Mouse (Mus musculus) G1E-ER4 (cell line): Measurements from ENCODE around the gene Osbpl2. TPM values are rescaled to one million over a fixed set of nuclear protein-coding genes. Genes with fewer than 3 reads are reported as not detected.

Experiments used
- GATA1 ChIP-seq: IDR thresholded peaks from one replicate; pipeline ENCODE4 v1.8.0; 2012; ENCODE audit warnings: low read length, inconsistent platforms
- polyA plus RNA-seq: library from polyadenylated mRNA; stranded (reverse); fragments of >175 nt; gene quantifications from 2 replicates; pipeline ENCODE4 v1.2.3, GENCODE M21; 2012

Gene Osbpl2
- polyA plus RNA-seq, 1 experiment: 18.7 TPM

DNA sequence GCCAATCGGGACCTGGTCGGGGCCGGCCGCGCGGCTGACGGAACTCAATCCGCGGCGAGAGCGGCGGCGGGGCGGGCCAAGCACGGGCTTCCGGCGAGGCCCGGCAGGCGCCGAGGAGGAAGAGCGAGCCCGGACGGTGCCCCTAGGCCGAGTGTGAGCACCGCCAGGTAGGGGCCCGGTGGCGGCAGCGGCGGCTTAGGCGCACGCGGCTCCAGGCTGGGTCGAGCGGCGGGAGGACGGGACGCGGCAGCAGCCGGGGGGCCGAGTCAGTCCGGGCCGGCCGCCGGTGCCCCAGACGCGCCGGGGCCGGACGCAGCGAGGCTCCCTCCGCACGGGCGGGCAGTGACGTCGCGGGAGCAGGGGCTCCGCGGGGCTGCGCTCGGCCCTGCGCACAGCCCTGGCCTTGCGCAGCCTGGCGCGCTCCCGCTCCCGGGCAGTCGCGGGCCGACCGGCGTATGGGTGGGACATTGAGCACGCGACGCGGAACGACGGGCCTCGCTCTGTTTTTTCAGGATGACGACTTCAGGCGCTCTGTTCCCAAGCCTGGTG lies 52.5 kb downstream of the Osbpl2 start:
- no peak for TF ChIP-seq GATA1

DNA sequence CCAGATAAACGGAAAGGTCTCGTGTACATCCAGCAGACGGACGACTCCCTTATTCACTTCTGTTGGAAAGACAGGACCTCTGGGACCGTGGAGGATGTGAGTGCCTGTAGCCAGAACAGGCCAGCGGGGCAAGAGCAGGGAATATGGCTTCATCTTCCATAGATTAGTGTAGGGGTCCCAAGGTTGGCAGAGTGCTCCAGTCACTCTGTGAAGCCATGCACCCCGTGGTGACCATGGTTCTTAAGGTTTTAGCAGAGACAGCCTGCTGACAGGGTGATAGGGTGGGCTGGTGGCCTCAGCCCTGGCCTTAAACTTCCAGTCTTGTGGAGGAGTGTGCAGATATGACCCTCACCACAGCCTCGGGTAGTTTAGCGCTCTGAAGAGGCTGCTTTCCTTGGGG lies 53.0 kb downstream of the Osbpl2 start:
- no peak for TF ChIP-seq GATA1

DNA sequence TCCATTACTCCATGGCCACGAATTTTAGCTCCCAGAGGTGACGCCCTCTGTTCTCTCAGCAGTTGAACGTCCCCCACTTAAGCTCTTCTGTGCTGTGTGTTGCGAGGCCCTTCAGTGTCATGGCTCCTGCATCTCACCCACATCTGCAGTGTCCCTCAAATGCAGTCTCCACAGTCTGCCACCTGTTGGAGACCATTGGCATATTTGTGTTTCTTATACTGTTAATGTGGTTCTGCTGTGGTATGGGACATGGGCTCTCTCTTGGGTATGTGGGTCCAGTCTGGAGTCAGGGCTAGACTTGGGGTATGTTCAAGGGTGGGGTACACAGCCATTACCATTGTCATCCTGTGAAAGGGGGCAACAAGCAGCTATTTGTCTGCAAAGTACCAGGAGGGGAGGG lies 54.1 kb downstream of the Osbpl2 start:
- TF ChIP-seq GATA1: no peak

DNA sequence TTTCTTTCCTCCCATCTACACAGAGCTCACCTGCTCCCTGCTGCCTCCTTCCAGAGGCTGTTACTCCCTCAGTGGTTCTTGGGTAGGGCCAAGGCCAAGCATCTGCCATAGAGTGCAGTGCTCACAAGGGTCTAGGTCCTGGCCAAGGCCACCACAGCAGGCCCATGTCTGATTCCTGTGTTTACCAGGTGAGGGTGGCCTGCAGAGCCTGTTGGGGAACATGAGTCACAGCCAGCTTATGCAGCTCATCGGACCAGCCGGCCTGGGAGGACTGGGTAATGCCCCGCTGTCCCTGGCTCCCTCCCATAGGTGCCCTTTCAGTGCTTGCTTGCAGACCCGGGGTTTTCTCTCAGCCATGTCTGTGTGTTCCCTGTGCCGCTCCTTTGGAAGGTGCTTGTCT lies 55.0 kb downstream of the Osbpl2 start:
- no peak for TF ChIP-seq GATA1

DNA sequence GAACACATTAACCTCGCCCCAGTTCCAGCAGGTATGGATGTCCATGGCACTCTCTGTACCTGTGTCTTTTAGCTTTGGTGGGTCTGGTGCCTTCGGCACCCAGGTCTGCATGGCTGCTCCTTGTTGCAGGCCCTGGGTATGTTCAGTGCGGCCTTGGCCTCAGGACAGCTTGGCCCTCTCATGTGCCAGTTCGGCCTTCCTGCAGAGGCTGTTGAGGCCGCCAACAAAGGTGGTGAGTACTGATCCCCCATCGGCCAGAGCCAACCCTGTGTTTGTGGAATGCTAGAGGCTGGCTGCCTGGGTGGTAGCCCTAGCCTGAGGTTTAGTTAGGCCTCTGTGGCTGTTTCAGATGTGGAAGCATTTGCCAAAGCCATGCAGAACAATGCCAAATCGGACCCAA lies 56.6 kb downstream of the Osbpl2 start:
- TF ChIP-seq GATA1: no peak

DNA sequence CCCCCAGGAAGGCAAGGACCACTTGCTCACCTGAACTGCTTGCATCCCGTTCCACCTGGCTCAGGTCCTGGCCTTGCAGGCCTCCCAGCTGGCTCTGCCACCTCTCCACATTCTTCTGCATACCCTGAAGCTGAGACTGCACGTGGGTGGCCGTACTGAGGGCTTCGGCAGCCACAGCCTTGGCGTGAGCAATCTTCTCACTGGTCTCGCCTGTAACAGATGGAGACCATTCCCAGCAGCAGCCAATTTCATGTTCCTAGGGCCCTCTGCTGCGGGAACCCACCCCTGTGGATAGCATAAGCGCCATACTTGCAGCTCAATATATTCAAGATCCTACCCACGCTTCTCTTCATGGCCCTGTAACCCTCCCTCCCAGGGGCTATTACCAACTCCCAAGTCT lies 62.4 kb downstream of the Osbpl2 start:
- TF ChIP-seq GATA1: no peak

DNA sequence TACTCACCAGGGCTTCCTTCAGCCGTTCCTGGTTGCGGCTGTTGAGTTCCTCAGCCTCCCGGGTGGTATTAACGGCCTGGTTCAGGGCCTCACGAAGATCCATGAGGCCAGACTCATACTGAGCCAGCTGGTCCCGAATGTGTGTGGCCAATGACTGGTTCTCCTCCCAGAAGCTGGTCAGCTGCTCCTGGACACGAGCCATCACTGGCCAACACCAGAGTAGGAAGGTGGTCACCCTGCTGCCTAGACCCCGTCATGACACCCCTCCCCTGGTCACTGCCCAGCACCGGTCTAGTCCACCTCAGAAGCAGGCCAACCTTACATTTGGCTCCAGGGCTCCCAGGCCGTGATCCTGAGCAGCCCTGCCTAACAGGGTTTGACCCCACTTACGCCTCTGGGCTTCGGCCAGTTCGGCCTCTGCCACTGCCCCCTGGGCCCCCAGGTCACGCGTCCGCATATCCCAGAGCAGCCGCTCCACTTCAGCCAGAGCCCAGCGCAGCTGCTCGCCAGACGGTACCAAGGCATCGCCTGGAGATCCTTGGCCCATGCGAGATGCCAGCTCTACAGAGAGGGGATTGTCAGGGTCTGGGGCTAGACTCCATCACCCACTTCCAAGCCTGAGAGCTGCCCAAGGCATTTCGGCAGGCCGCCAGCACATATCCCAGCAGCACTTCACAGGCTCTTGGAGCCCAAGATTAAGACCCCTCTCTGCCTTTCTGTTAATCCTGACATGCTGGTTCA lies 65.1 kb downstream of the Osbpl2 start:
- TF ChIP-seq GATA1: no peak

DNA sequence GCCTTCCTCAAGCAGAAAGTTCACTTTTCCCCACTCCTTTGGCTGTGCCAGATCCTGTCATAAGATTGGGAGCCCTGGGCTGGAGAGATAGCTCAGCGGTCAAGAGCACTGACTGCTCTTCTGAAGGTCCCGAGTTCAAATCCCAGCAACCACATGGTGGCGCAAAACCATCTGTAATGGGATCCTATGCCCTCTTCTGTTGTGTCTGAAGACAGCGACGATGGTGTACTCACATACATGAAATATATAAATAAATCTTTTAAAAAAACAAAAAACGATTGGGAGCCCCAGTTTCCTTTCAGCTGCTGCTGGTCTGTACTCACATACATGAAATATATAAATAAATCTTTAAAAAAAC lies 65.6 kb downstream of the Osbpl2 start:
- TF ChIP-seq GATA1: no peak

DNA sequence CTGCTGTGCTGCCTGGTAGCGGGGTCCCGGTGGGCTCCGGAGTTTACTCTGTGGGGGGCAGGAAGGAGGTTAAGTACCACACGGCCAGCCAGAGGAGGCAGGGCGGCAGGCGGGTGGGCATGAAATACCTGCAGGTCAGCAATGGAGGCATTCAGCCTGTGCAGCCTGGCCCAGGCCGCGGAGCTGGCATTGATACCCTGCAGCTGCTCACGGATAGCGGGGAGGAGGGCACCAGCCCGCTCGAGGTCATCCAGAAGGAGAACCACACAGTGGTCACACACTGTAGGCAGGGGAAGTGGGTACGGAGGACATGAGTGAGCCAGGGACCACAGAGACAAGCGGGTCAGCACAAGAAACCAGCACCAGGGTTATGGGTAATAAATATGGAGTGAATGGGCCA lies 66.6 kb downstream of the Osbpl2 start:
- no peak for TF ChIP-seq GATA1

DNA sequence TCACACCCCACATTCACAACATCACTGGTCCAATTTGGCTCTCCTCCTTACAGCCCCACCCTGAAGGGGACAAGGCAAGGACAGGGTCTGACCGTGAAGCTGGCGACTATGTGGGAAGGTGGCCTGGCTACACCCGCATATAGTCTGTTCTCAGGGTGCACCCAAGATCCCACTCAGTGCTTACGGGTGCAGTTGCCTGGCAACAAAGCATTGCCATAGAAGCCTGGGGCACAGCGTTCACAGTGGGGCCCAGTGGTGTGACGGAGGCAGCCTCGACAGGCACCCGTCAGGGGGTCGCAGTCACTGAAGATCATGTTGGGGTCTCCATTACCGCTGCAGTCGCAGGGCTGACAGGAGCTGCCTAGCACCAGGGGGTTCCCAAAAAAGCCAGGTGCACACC lies 68.3 kb downstream of the Osbpl2 start:
- no peak for TF ChIP-seq GATA1

DNA sequence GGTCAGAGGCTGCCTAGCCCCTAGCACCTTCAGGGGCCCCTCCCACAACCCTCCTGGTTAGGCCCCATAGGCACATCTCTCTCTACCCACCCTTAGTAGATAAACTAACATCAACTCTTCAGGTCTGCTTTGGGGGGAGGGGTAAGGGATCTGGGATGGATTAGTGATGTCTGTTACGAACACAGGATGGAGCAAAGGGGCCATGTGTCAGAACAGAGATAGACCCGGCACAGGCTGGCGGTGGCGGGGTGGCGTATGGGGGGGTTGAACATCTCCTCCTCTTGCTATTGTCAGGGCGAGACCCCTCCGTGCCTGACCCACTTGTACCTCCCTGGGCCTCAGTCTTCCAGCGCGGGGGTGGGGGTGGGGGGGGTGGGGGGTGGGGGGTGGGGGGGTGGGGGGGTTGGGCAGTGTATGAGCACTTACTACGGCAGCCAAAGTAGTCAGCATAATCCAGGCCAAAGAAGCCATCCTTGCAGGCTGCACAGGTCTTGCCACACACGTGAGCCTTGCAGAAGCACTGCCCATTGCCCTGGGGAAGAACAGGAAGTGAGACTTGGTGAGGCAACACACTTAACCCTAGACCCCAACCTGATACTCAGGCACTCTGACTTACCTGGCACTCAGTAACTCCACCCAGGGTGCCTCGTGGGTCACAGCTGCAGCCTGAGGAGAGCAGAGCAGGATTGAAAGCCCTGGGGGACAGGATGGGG lies 77.7 kb downstream of the Osbpl2 start:
- no peak for TF ChIP-seq GATA1

DNA sequence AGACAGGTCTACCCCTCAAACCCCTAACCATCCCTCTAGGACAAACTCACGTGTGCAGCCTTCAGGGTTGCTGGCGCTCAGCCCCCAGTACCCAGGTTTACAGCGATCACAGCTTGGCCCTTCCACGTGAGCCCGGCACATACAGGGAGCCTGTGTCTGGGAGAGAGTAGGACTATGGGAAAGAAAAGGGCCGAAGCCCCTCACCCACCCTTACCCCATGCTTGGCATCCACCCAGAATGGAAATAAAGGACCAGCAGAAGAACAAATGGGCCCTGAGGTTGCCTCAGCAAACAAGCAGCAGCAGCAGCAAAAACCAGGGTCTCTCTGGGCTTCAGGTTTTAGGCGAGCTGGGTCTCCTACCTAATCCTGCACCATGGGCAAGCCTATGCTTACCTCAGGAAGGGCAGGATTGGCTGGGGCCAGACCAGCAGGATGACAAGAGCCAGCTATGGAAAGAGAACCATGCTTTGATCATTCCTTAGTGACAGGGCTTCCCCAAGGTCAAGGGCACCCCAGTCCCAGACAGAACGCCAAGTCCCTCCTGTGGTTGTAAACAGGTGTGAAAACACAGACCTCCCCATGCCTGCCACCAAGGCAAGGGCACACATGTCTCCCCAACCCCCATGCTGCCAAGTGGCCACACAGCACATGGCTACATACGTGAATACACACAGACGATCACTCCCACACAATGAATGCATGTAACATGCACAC lies 78.4 kb downstream of the Osbpl2 start:
- no peak for TF ChIP-seq GATA1

DNA sequence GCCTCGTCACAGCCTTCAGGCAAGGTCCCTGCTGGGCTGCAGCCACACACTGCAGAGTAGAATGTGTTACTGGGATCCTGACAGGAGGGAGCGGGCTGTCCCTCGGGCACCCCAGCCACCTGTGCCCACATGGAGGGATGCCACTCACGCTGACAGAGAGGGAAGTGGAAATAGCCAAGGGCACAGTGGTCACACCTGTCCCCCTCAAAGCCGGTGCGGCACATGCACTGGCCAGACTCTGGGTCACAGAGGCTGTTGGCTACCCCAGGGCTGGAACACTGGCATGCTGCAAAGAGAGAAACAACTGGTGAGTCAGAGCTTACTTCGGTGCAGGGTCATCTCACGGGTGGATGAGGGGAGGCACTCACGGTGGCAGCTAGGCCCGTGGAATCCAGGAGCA lies 79.7 kb downstream of the Osbpl2 start:
- TF ChIP-seq GATA1: no peak

DNA sequence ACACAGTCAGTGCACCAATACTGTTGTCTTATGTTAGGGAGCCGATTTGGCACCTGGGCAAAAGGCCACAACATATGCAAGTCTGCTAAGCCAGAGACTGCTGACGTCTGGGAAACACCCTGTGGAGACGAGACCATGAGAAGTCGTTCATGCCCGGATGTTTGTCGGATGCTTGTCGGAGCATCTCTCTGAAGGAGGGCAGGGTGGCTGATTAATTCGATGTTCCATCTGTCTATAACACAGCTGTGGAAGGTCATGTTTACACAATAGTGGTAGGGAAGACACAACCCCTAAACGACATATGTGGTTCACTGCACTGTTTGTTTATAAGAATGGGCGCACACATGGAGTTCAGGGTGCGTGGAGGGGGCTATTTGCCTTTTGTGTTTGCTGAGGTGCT lies 81.6 kb downstream of the Osbpl2 start:
- TF ChIP-seq GATA1: no peak

DNA sequence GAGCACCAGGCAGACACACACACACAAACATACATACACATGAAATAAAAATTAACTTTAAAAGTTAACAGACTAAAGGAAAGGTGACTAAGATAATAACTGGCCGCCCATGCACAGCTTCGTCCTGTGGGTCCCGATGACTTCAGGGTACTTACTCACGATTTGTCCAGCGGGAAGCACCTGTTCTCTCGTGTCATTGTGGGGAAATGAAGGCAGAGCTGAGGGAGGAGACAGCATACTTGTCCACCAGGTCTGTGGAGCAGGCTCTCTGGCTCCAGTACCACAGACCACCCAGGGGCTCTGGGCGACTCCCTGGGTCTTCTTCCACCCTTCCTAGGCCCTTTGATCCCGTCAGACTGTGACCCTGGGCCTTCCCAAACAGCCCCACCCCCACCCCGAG lies 82.2 kb downstream of the Osbpl2 start:
- TF ChIP-seq GATA1: no peak

DNA sequence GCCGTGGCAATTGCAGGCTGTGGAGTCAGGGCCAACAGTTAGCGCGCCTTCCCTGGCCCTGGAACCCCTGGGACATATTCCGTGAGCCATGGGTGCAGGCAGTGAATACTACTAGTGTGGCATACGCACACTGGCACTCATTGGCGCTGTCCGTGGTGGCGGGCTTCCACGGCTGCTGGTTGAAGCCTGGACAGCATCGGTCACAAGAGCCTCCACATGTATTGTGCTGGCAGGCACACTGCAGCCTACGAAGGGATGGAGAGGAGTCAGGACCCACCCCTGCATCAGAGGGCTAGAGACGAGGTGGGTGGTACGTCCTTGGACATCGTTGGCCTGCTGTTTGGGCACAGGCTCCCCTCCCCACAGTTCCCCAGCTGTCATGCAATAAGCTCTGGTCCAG lies 83.2 kb downstream of the Osbpl2 start:
- no peak for TF ChIP-seq GATA1
